Mouse (Mus musculus): ENCODE measurements around the gene Fbxw15. TPM values are rescaled to one million over a fixed set of nuclear protein-coding genes. Genes with fewer than 3 reads are reported as not detected.

The Fbxw15 gene
- polyA plus RNA-seq (2015; fragmentation: Illumina TruSeq; extraction: RNeasy Lipid Tissue Mini Kit (QIAGEN cat#74804); ENCODE audit: insufficient read depth, low replicate concordance): not detected

GRCm38 (mm10) chr9:109568162-109568561, at the start of gene Fbxw15:
TSS of gene Fbxw15 (minus strand) at chr9:109568262.

Other genes starting within 250 kb of the Fbxw15 start
- not detected for gene Fbxw28, start 228.6 kb downstream of the Fbxw15 start, polyA plus RNA-seq (2015; fragmentation: Illumina TruSeq; extraction: RNeasy Lipid Tissue Mini Kit (QIAGEN cat#74804); ENCODE audit: insufficient read depth, low replicate concordance)
- gene Fbxw22, start 164.0 kb downstream of the Fbxw15 start, polyA plus RNA-seq (2015; fragmentation: Illumina TruSeq; extraction: RNeasy Lipid Tissue Mini Kit (QIAGEN cat#74804); ENCODE audit: insufficient read depth, low replicate concordance): not detected
- not detected for gene Fbxw16, start 119.1 kb downstream of the Fbxw15 start, polyA plus RNA-seq (2015; fragmentation: Illumina TruSeq; extraction: RNeasy Lipid Tissue Mini Kit (QIAGEN cat#74804); ENCODE audit: insufficient read depth, low replicate concordance)
- gene Fbxw19, start 72.4 kb downstream of the Fbxw15 start, polyA plus RNA-seq (2015; fragmentation: Illumina TruSeq; extraction: RNeasy Lipid Tissue Mini Kit (QIAGEN cat#74804); ENCODE audit: insufficient read depth, low replicate concordance): not detected
- not detected for gene Fbxw24, start 57.8 kb upstream of the Fbxw15 start, polyA plus RNA-seq (2015; fragmentation: Illumina TruSeq; extraction: RNeasy Lipid Tissue Mini Kit (QIAGEN cat#74804); ENCODE audit: insufficient read depth, low replicate concordance)
- gene Fbxw25, start 96.4 kb upstream of the Fbxw15 start, polyA plus RNA-seq (2015; fragmentation: Illumina TruSeq; extraction: RNeasy Lipid Tissue Mini Kit (QIAGEN cat#74804); ENCODE audit: insufficient read depth, low replicate concordance): not detected
- 0.15 TPM for gene Fbxw18, start 134.4 kb upstream of the Fbxw15 start, polyA plus RNA-seq (2015; fragmentation: Illumina TruSeq; extraction: RNeasy Lipid Tissue Mini Kit (QIAGEN cat#74804); ENCODE audit: insufficient read depth, low replicate concordance)
- not detected for gene Fbxw26, start 177.8 kb upstream of the Fbxw15 start, polyA plus RNA-seq (2015; fragmentation: Illumina TruSeq; extraction: RNeasy Lipid Tissue Mini Kit (QIAGEN cat#74804); ENCODE audit: insufficient read depth, low replicate concordance)
- gene Fbxw27, start 222.4 kb upstream of the Fbxw15 start, polyA plus RNA-seq (2015; fragmentation: Illumina TruSeq; extraction: RNeasy Lipid Tissue Mini Kit (QIAGEN cat#74804); ENCODE audit: insufficient read depth, low replicate concordance): not detected
- gene Spink8, start 244.0 kb upstream of the Fbxw15 start, polyA plus RNA-seq (2015; fragmentation: Illumina TruSeq; extraction: RNeasy Lipid Tissue Mini Kit (QIAGEN cat#74804); ENCODE audit: insufficient read depth, low replicate concordance): not detected